Mouse (Mus musculus) lung, postnatal 0 days (tissue): ENCODE measurements around the gene Ilf2.

Experiments used
- CTCF ChIP-seq: IDR thresholded peaks from 2 replicates; pipeline ENCODE4 v1.5.1; 2016; ENCODE audit warnings: antibody characterized with exemption, mild to moderate bottlenecking
- EP300 ChIP-seq: IDR thresholded peaks from 2 replicates; pipeline ENCODE4 v1.6.1; 2016; ENCODE audit warnings: antibody characterized with exemption, mild to moderate bottlenecking, control low read depth

GRCm38 (mm10) chr3:90497597-90497996, 21.7 kb downstream of the Ilf2 start:
- TF ChIP-seq CTCF, result no peak
- TF ChIP-seq EP300, result no peak
